Mouse (Mus musculus) lung, embryonic 15.5 days (tissue): ENCODE results near the gene 1110017D15Rik. TPM values are rescaled to one million over a fixed set of nuclear protein-coding genes. Genes with fewer than 3 reads are reported as not detected.
A peak's percentile ranks its signal among the peaks of the same experiment; 100 is the strongest.

Experiments
- ATAC-seq: fragments of 200-750 bp; cut with Nextera tagmentation; 2 replicates; pipeline ENCODE4 v1.8.0; 2017; ENCODE audit warnings: moderate number of reproducible peaks, borderline replicate concordance; ENCODE audit not compliant: low FRiP score, low TSS enrichment; ENCODE audit errors: extremely low read depth
- H3K27ac ChIP-seq: fragments of 300-500 bp; sonication (generic); 2 replicates; pipeline ENCODE4 v1.5.1; 2015; ENCODE audit warnings: moderate library complexity, mild to moderate bottlenecking, inconsistent platforms
- H3K27me3 ChIP-seq: fragments of 300-500 bp; sonication (generic); 2 replicates; pipeline ENCODE4 v1.6.1; 2015; ENCODE audit warnings: inconsistent platforms
- H3K36me3 ChIP-seq: fragments of 300-500 bp; sonication (generic); 2 replicates; pipeline ENCODE4 v1.6.1; 2015; ENCODE audit warnings: inconsistent platforms
- H3K4me1 ChIP-seq: fragments of 300-500 bp; sonication (generic); 2 replicates; pipeline ENCODE4 v1.6.1; 2015; ENCODE audit warnings: inconsistent platforms
- H3K4me2 ChIP-seq: fragments of 300-500 bp; sonication (generic); 2 replicates; pipeline ENCODE4 v1.6.1; 2015; ENCODE audit warnings: inconsistent platforms, mild to moderate bottlenecking, moderate library complexity
- H3K4me3 ChIP-seq: fragments of 300-500 bp; sonication (generic); 2 replicates; pipeline ENCODE4 v1.5.1; 2015; ENCODE audit warnings: mild to moderate bottlenecking, inconsistent platforms
- H3K9ac ChIP-seq: fragments of 300-500 bp; sonication (generic); 2 replicates; pipeline ENCODE4 v1.6.1; 2015; ENCODE audit warnings: inconsistent platforms
- H3K9me3 ChIP-seq: fragments of 300-500 bp; sonication (generic); 2 replicates; pipeline ENCODE4 v1.6.1; 2016; ENCODE audit warnings: inconsistent platforms
- WGBS: fragments of 180-500 bp; shearing (Covaris S2); methylation state at CpG from one replicate; pipeline ENCODE4 v1.1.7; 2015; 5-methylcytosine and 5-hydroxymethylcytosine counted together
- polyA plus RNA-seq: library from polyadenylated mRNA; unstranded; fragments of >200 nt; fragmentation: Nextera tagmentation; extraction: Ambion mirVana; gene quantifications from 2 replicates; pipeline ENCODE4 v1.2.1, GENCODE M21; 2015

1110017D15Rik gene
- polyA plus RNA-seq, 1 experiment from 2014 or later = 6.4 TPM

- no peaks in the 10 kb centered on the region for H3K36me3 ChIP-seq
- no peaks in the 10 kb centered on the region for H3K4me1 ChIP-seq
- no peaks in the 10 kb centered on the region for H3K9me3 ChIP-seq
- ATAC-seq = no peak
- H3K27me3 ChIP-seq = peaks cover 8% of the 10 kb centered on the region
- H3K9ac ChIP-seq = no peak overlapping the region
- no peak overlapping the region for H3K4me2 ChIP-seq
- H3K27ac ChIP-seq = no peak overlapping the region
- no peak overlapping the region for H3K4me3 ChIP-seq
- 35% methylated on average over 4 of the region's 4 CpGs for WGBS
Observed at GRCm38 (mm10) chr4:41513309-41513708, 3.8 kb downstream of the 1110017D15Rik start.

GRCm38 (mm10) chr4:41507998-41508397 lies 9.1 kb downstream of the 1110017D15Rik start:
- H3K4me2 ChIP-seq = no peak overlapping the region
- H3K4me3 ChIP-seq = no peak overlapping the region
- no peak overlapping the region for H3K9ac ChIP-seq
- peaks cover 10% of the 10 kb centered on the region for H3K4me1 ChIP-seq
- H3K9me3 ChIP-seq = no peaks in the 10 kb centered on the region
- H3K27me3 ChIP-seq = peaks cover 6% of the 10 kb centered on the region
- ATAC-seq = no peak
- no peak overlapping the region for H3K27ac ChIP-seq
- no peaks in the 10 kb centered on the region for H3K36me3 ChIP-seq
- 53% methylated on average over 7 of the region's 7 CpGs for WGBS

GRCm38 (mm10) chr4:41507326-41507924 lies 9.7 kb downstream of the 1110017D15Rik start:
- no peak for ATAC-seq
- H3K4me3 ChIP-seq = peak overlapping the region; percentile 52
- peak overlapping the region; percentile 87 for H3K4me2 ChIP-seq
- no peaks in the 10 kb centered on the region for H3K36me3 ChIP-seq
- no peaks in the 10 kb centered on the region for H3K9me3 ChIP-seq
- H3K27me3 ChIP-seq = peaks cover 6% of the 10 kb centered on the region
- no peak overlapping the region for H3K27ac ChIP-seq
- H3K9ac ChIP-seq = peak overlapping the region; percentile 43
- 4% methylated on average over 22 of the region's 22 CpGs for WGBS
- H3K4me1 ChIP-seq = peaks cover 14% of the 10 kb centered on the region

- peak overlapping the region; percentile 43 for H3K9ac ChIP-seq
- H3K36me3 ChIP-seq = no peaks in the 10 kb centered on the region
- peak overlapping the region; percentile 52 for H3K4me3 ChIP-seq
- no peak overlapping the region for H3K27ac ChIP-seq
- peaks cover 14% of the 10 kb centered on the region for H3K4me1 ChIP-seq
- no peaks in the 10 kb centered on the region for H3K9me3 ChIP-seq
- WGBS = under 1% methylated on average over 29 of the region's 29 CpGs
- H3K4me2 ChIP-seq = peak overlapping the region; percentile 87
- peak; percentile 66; the same call in 1 of the 2 replicates for ATAC-seq
- H3K27me3 ChIP-seq = peaks cover 6% of the 10 kb centered on the region
Observed at GRCm38 (mm10) chr4:41506906-41507305, 10.2 kb downstream of the 1110017D15Rik start.

GRCm38 (mm10) chr4:41506156-41506555 lies 11.0 kb downstream of the 1110017D15Rik start:
- Histone ChIP-seq H3K9ac (peak overlapping the region; percentile 43; the same call in 1 of the 2 replicates), H3K4me1 (peaks cover 14% of the 10 kb centered on the region), H3K4me3 (peak overlapping the region; percentile 52)

GRCm38 (mm10) chr4:41505131-41505551 lies 12.0 kb downstream of the 1110017D15Rik start:
- H3K36me3 ChIP-seq = no peaks in the 10 kb centered on the region
- 59% methylated on average over 11 of the region's 11 CpGs for WGBS
- H3K9ac ChIP-seq = no peak overlapping the region
- H3K9me3 ChIP-seq = no peaks in the 10 kb centered on the region
- peaks cover 21% of the 10 kb centered on the region for H3K27me3 ChIP-seq
- no peak overlapping the region for H3K4me3 ChIP-seq
- H3K4me1 ChIP-seq = peaks cover 14% of the 10 kb centered on the region
- ATAC-seq = no peak
- H3K27ac ChIP-seq = no peak overlapping the region
- H3K4me2 ChIP-seq = no peak overlapping the region

More at GRCm38 (mm10) chr4:41506156-41506555, 11.0 kb downstream of the 1110017D15Rik start:
- H3K27me3 ChIP-seq = peaks cover 10% of the 10 kb centered on the region
- ATAC-seq = no peak
- no peak overlapping the region for H3K27ac ChIP-seq
- H3K9me3 ChIP-seq = no peaks in the 10 kb centered on the region
- H3K4me2 ChIP-seq = peak overlapping the region; percentile 87
- H3K36me3 ChIP-seq = no peaks in the 10 kb centered on the region
- 12% methylated on average over 13 of the region's 13 CpGs for WGBS

GRCm38 (mm10) chr4:41504325-41504724 lies 12.8 kb downstream of the 1110017D15Rik start:
- WGBS = 63% methylated on average over 5 of the region's 5 CpGs
- Histone ChIP-seq H3K27ac (no peak overlapping the region), H3K36me3 (no peaks in the 10 kb centered on the region), H3K4me2 (no peak overlapping the region), H3K9me3 (no peaks in the 10 kb centered on the region), H3K9ac (no peak overlapping the region), H3K4me1 (peaks cover 14% of the 10 kb centered on the region), H3K27me3 (peaks cover 29% of the 10 kb centered on the region), H3K4me3 (no peak overlapping the region)
- ATAC-seq = no peak

- Histone ChIP-seq H3K4me1 (peaks cover 25% of the 10 kb centered on the region), H3K9ac (peak within 1 kb of the TSS; percentile 41), H3K4me3 (peak within 1 kb of the TSS; percentile 45), H3K4me2 (peak within 1 kb of the TSS; percentile 85), H3K9me3 (no peaks in the 10 kb centered on the region), H3K36me3 (no peaks in the 10 kb centered on the region), H3K27me3 (peaks cover 42% of the 10 kb centered on the region), H3K27ac (peak within 1 kb of the TSS; percentile 64)
- WGBS = 1% methylated on average over 18 of the region's 18 CpGs
- peak; percentile 94 for ATAC-seq
Observed at GRCm38 (mm10) chr4:41502986-41503412, 14.1 kb downstream of the 1110017D15Rik start, which contains the start of gene AI464131. TSS of gene AI464131 (minus strand) at chr4:41503076.

- Histone ChIP-seq H3K4me1 (peaks cover 32% of the 10 kb centered on the region), H3K4me3 (peak overlapping the region; percentile 45), H3K27me3 (peaks cover 46% of the 10 kb centered on the region), H3K27ac (peak overlapping the region; percentile 64), H3K9me3 (no peaks in the 10 kb centered on the region), H3K36me3 (no peaks in the 10 kb centered on the region), H3K4me2 (peak overlapping the region; percentile 85), H3K9ac (peak overlapping the region; percentile 41)
- 13% methylated on average over 20 of the region's 20 CpGs for WGBS
- ATAC-seq = peak; percentile 48
Observed at GRCm38 (mm10) chr4:41502171-41502940, 14.8 kb downstream of the 1110017D15Rik start.

- Histone ChIP-seq H3K4me1 (peaks cover 26% of the 10 kb centered on the region), H3K9me3 (no peaks in the 10 kb centered on the region), H3K4me3 (no peak overlapping the region), H3K4me2 (no peak overlapping the region), H3K36me3 (no peaks in the 10 kb centered on the region), H3K27ac (no peak overlapping the region), H3K27me3 (peaks cover 57% of the 10 kb centered on the region), H3K9ac (no peak overlapping the region)
- 76% methylated on average over 4 of the region's 4 CpGs for WGBS
- no peak for ATAC-seq
Observed at GRCm38 (mm10) chr4:41500787-41501186, 16.3 kb downstream of the 1110017D15Rik start.

GRCm38 (mm10) chr4:41499619-41500018 lies 17.5 kb downstream of the 1110017D15Rik start:
- 67% methylated on average over 8 of the region's 8 CpGs for WGBS
- Histone ChIP-seq H3K9ac (no peak overlapping the region), H3K9me3 (no peaks in the 10 kb centered on the region), H3K4me3 (no peak overlapping the region), H3K27me3 (peaks cover 61% of the 10 kb centered on the region), H3K27ac (no peak overlapping the region), H3K4me2 (no peak overlapping the region), H3K4me1 (peaks cover 26% of the 10 kb centered on the region), H3K36me3 (no peaks in the 10 kb centered on the region)
- no peak for ATAC-seq

- ATAC-seq = no peak
- peak overlapping the region; percentile 60 for H3K4me2 ChIP-seq
- WGBS = 4% methylated on average over 43 of the region's 43 CpGs
- peak overlapping the region; percentile 31 for H3K4me3 ChIP-seq
- no peak overlapping the region for H3K9ac ChIP-seq
- H3K36me3 ChIP-seq = no peaks in the 10 kb centered on the region
- H3K27ac ChIP-seq = no peak overlapping the region
- no peaks in the 10 kb centered on the region for H3K9me3 ChIP-seq
- H3K27me3 ChIP-seq = peaks cover 61% of the 10 kb centered on the region
- H3K4me1 ChIP-seq = peaks cover 26% of the 10 kb centered on the region
Observed at GRCm38 (mm10) chr4:41498921-41499391, 18.2 kb downstream of the 1110017D15Rik start.
